Mouse (Mus musculus) midbrain, postnatal 0 days (tissue): ENCODE results near the gene Actn4. TPM values are rescaled to one million over a fixed set of nuclear protein-coding genes. Genes with fewer than 3 reads are reported as not detected.

Experiments used
- ATAC-seq: fragments of 200-750 bp; cut with Nextera tagmentation; 2 replicates; pipeline ENCODE4 v1.8.0; 2017; ENCODE audit warnings: moderate number of reproducible peaks, mild to moderate bottlenecking, moderate TSS enrichment, moderate library complexity; ENCODE audit not compliant: low FRiP score
- DNase-seq: peaks from one replicate; pipeline ENCODE4 v3.0.0-alpha.2; 2015; ENCODE audit warnings: low spot score
- H3K27ac ChIP-seq: fragments of 300-500 bp; sonication (generic); 2 replicates; pipeline ENCODE4 v1.5.1; 2014; ENCODE audit warnings: low read depth, mild to moderate bottlenecking, low read length, mixed read lengths
- H3K27me3 ChIP-seq: fragments of 300-500 bp; sonication (generic); 2 replicates; pipeline ENCODE4 v1.6.1; 2014; ENCODE audit warnings: low read length, control low read depth, mixed read lengths; ENCODE audit not compliant: insufficient read depth
- H3K36me3 ChIP-seq: fragments of 300-500 bp; sonication (generic); 2 replicates; pipeline ENCODE4 v1.6.1; 2014; ENCODE audit warnings: low read length, control low read depth, mixed read lengths; ENCODE audit not compliant: insufficient read depth
- H3K4me1 ChIP-seq: fragments of 300-500 bp; sonication (generic); 2 replicates; pipeline ENCODE4 v1.6.1; 2014; ENCODE audit warnings: mild to moderate bottlenecking, control low read depth, antibody characterized with exemption, low read length, mixed read lengths; ENCODE audit not compliant: insufficient read depth
- H3K4me2 ChIP-seq: fragments of 300-500 bp; sonication (generic); 2 replicates; pipeline ENCODE4 v1.6.1; 2014; ENCODE audit warnings: low read depth, mild to moderate bottlenecking, low read length, mixed read lengths; ENCODE audit not compliant: poor library complexity, severe bottlenecking
- H3K4me3 ChIP-seq: fragments of 300-500 bp; sonication (generic); 2 replicates; pipeline ENCODE4 v1.5.1; 2014; ENCODE audit warnings: low read depth, mild to moderate bottlenecking, low read length, moderate library complexity
- H3K9ac ChIP-seq: fragments of 300-500 bp; sonication (generic); replicated peaks from 2 replicates; pipeline ENCODE4 v1.6.1; 2014; ENCODE audit warnings: mild to moderate bottlenecking, low read length, moderate library complexity, mixed read lengths; ENCODE audit not compliant: poor library complexity, severe bottlenecking
- H3K9me3 ChIP-seq: fragments of 300-500 bp; sonication (generic); 2 replicates; pipeline ENCODE4 v1.6.1; 2016; ENCODE audit warnings: low read length, control low read depth
- CTCF ChIP-seq: IDR thresholded peaks from 2 replicates; pipeline ENCODE4 v1.5.1; 2016; ENCODE audit warnings: antibody characterized with exemption, mild to moderate bottlenecking
- WGBS: fragments of 180-500 bp; shearing (Covaris S2); extraction: QIAGEN DNeasy Blood & Tissue Kit; methylation state at CpG from one replicate; pipeline ENCODE4 v1.1.7; 2014; 5-methylcytosine and 5-hydroxymethylcytosine counted together
- polyA plus RNA-seq: library from polyadenylated mRNA; unstranded; fragments of >200 nt; fragmentation: Nextera tagmentation; extraction: Ambion mirVana; gene quantifications from 2 replicates; pipeline ENCODE4 v1.2.1, GENCODE M21; 2015
- total RNA-seq: library from RNA; depleted of rRNA; stranded (reverse); fragments of >200 nt; gene quantifications from 2 replicates; pipeline ENCODE4 v1.2.3, GENCODE M21; 2014

Gene Actn4
- total and polyA plus RNA-seq, 2 experiments from 2014 or later, result 74.7 to 101 TPM

DNA sequence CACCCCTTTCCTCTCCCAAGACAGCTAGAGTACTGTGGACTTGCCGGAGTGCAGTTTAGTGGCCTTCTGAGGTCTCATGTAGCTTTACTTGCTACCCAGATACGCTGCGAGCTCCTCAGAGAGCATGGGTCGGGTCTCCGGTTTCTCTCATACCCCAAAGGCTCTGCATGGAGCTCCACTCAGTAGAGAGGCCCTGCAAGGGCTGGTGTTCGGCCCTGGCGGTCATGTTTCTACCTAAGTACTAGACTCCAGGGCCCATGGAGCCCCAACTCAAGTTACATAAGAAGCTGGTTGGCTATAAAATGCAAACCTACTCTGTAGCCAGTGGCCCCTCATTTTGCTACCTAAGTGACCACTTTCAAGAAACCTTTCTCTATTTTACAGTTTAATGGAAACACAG lies 13.4 kb downstream of the Actn4 start:
- Histone ChIP-seq H3K9me3 (no peaks in the 10 kb centered on the region), H3K27me3 (no peaks in the 10 kb centered on the region), H3K4me2 (no peak overlapping the region), H3K4me1 (no peaks in the 10 kb centered on the region), H3K4me3 (no peak overlapping the region), H3K9ac (no peak overlapping the region), H3K27ac (no peak overlapping the region), H3K36me3 (no peaks in the 10 kb centered on the region)
- no peak for TF ChIP-seq CTCF
- ATAC-seq (no peak), DNase-seq (no peak)
- 91% methylated on average over 7 of the region's 7 CpGs for whole genome bisulfite sequencing

DNA sequence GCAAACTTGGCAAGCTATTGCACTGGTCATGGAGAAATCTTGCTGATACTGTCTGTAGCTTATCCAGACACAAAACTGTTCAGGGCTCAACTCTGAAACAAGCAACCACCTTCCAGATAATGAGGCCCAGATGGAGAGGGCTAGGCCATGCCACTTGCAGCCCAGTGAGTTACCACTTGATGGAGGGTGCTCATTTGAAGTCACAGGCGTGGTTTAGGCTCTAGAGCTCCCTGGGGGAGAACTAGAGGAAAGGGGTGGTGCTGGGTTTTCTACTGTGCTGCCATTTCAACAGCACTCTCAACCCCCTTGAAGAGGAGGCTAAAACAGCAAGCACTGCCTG lies 15.9 kb downstream of the Actn4 start:
- Histone ChIP-seq H3K9me3 (no peaks in the 10 kb centered on the region), H3K27me3 (no peaks in the 10 kb centered on the region), H3K9ac (no peak overlapping the region), H3K4me3 (no peak overlapping the region), H3K4me2 (no peak overlapping the region), H3K4me1 (no peaks in the 10 kb centered on the region), H3K36me3 (no peaks in the 10 kb centered on the region), H3K27ac (no peak overlapping the region)
- TF ChIP-seq CTCF, result no peak
- ATAC-seq (no peak), DNase-seq (no peak)
- WGBS, result 62% methylated on average over 1 of the region's 1 CpGs

DNA sequence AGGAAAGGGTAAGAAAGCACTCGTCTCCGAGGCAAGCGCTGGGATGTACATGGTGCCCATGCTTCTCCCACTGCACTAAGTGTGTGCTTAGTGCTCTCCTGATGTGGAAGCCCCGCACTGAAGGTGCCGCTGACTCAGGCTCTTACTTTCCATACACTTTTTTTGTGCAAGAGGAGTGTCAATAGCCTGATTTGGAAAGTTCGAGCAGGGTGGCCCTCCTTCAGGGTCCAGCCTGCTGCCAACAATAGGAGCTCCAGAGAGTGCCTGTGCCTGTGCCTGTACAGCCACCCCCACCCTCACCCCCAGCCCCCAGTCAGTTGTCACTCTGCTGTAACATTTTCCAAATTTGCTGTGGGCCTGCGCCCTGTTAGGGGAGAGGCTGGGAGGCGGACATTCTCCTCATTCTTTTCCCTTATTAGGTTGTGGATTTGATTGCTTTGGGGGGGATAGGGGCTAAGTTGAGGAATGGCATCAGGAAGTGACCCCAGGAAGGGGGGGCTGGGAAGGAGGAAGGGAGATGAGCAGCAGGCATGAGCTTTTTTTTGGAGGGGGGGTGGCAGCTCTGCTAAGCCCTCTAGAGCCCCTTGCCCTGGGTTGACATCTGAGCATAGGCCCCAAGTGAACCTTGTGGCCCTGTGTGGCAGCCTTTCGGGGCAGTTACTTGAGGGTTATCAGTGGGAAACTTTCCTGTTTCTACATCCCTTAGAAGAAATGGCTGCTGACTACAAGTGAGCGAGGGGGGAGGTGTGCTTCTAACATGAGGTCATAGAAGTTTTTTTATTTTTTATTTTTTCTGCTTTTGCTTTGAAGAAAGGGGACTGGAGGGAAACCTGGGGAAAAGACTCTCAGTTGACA lies 16.5 kb downstream of the Actn4 start:
- H3K4me1 ChIP-seq, result no peaks in the 10 kb centered on the region
- H3K27ac ChIP-seq, result no peak overlapping the region
- 52% methylated on average over 10 of the region's 10 CpGs for WGBS
- no peak overlapping the region for H3K4me3 ChIP-seq
- no peaks in the 10 kb centered on the region for H3K9me3 ChIP-seq
- H3K9ac ChIP-seq, result no peak overlapping the region
- TF ChIP-seq CTCF, result no peak
- H3K36me3 ChIP-seq, result no peaks in the 10 kb centered on the region
- H3K4me2 ChIP-seq, result no peak overlapping the region
- no peaks in the 10 kb centered on the region for H3K27me3 ChIP-seq
- ATAC-seq (no peak), DNase-seq (no peak)

GRCm38 (mm10) chr7:28944756-28945415 lies 17.3 kb downstream of the Actn4 start:
- H3K36me3 ChIP-seq, result no peaks in the 10 kb centered on the region
- H3K4me3 ChIP-seq, result no peak overlapping the region
- 55% methylated on average over 6 of the region's 6 CpGs for WGBS
- DNase-seq, result no peak
- H3K4me2 ChIP-seq, result no peak overlapping the region
- no peak overlapping the region for H3K9ac ChIP-seq
- no peak overlapping the region for H3K27ac ChIP-seq
- no peaks in the 10 kb centered on the region for H3K9me3 ChIP-seq
- H3K27me3 ChIP-seq, result no peaks in the 10 kb centered on the region
- TF ChIP-seq CTCF, result no peak
- no peaks in the 10 kb centered on the region; the same call in 1 of the 2 replicates for H3K4me1 ChIP-seq
- no peak for ATAC-seq

- DNase-seq, result no peak
- WGBS, result 78% methylated on average over 5 of the region's 5 CpGs
These were observed 18.5 kb downstream of the Actn4 start for GRCm38 (mm10) chr7:28943451-28944180.

DNA sequence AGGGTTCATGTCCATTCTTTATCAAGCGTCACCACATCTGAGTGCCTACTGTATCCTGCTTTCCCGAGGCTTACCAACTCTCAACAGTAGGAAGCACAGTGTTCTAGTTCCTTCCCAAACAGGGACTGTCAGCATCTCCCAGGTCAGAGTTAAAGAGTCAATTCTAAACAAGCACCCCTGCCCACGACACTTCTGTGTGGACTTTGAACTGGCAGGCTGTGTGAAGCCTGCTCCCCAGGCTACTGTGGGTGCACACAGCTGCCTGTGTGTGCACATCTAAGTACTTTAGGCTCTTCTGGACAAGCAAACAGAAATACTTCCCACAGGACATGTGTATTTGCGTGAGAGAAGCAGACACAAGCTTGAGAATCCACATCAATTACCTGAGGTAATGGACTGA lies 20.6 kb downstream of the Actn4 start:
- Histone ChIP-seq H3K27me3 (no peaks in the 10 kb centered on the region), H3K4me2 (no peak overlapping the region), H3K4me1 (no peaks in the 10 kb centered on the region; the same call in 1 of the 2 replicates), H3K9me3 (no peaks in the 10 kb centered on the region), H3K27ac (no peak overlapping the region), H3K9ac (no peak overlapping the region), H3K4me3 (no peak overlapping the region), H3K36me3 (no peaks in the 10 kb centered on the region)
- DNase-seq, result no peak
- 68% methylated on average over 4 of the region's 4 CpGs for WGBS
- no peak for TF ChIP-seq CTCF
- no peak for ATAC-seq

More at GRCm38 (mm10) chr7:28943451-28944180, 18.5 kb downstream of the Actn4 start:
- H3K4me1 ChIP-seq, result no peaks in the 10 kb centered on the region; the same call in 1 of the 2 replicates
- no peak for TF ChIP-seq CTCF
- no peak overlapping the region for H3K9ac ChIP-seq
- no peak overlapping the region for H3K4me3 ChIP-seq
- no peak for ATAC-seq
- no peak overlapping the region for H3K27ac ChIP-seq
- no peaks in the 10 kb centered on the region for H3K27me3 ChIP-seq
- no peak overlapping the region for H3K4me2 ChIP-seq
- no peaks in the 10 kb centered on the region for H3K9me3 ChIP-seq
- no peaks in the 10 kb centered on the region for H3K36me3 ChIP-seq
